26 mouse cellular contexts compared by ENCODE assay signal in genomic region chr11:100327316-100327715, GRCm38 (mm10). TPM values are rescaled to one million over a fixed set of nuclear protein-coding genes. Genes with fewer than 3 reads are reported as not detected.
DNase-seq lines count a peak whose midpoint lies in the region; ATAC-seq lines count a peak whose summit lies in the region.
"Had no signal": no experiment of that assay in that cellular context is flagged by ENCODE, and none has a peak within 500 bp of the region (broad histone marks: within the 10 kb centered on the region; RNA-seq: fewer than 3 reads in every experiment).

No protein-coding gene starts in this region.

- H3K9ac ChIP-seq in forebrain, embryonic 14.5 days (ENCODE audit: low read length): no peak overlapping the region
- H3K9ac ChIP-seq in forebrain, embryonic 11.5 days (ENCODE audit: low read length): no peak overlapping the region
- no peak overlapping the region for H3K9ac ChIP-seq in hindbrain, embryonic 12.5 days
- H3K9ac ChIP-seq in forebrain, embryonic 15.5 days (replicated peaks): no peak overlapping the region
- H3K9ac ChIP-seq in midbrain, embryonic 14.5 days (replicated peaks; ENCODE audit: low read length): no peak overlapping the region
- H3K9ac ChIP-seq: limb, embryonic 15.5 days had no signal

- 74% methylated on average over 11 of the region's 11 CpGs for WGBS in forebrain, embryonic 14.5 days
- WGBS in forebrain, embryonic 11.5 days: 79% methylated on average over 11 of the region's 11 CpGs
- 56% methylated on average over 11 of the region's 11 CpGs for WGBS in hindbrain, embryonic 10.5 days
- WGBS in hindbrain, embryonic 12.5 days: 58% methylated on average over 11 of the region's 11 CpGs
- WGBS in forebrain, embryonic 15.5 days: 61% methylated on average over 11 of the region's 11 CpGs
- 50% methylated on average over 11 of the region's 11 CpGs for WGBS in midbrain, embryonic 14.5 days

- peaks cover 8% of the 10 kb centered on the region for H3K36me3 ChIP-seq in forebrain, embryonic 14.5 days (ENCODE audit: control insufficient read depth, insufficient read depth, low read length)
- no peaks in the 10 kb centered on the region for H3K36me3 ChIP-seq in forebrain, embryonic 11.5 days (ENCODE audit: control insufficient read depth, insufficient read depth, low read length)
- H3K36me3 ChIP-seq in hindbrain, embryonic 10.5 days: peaks cover 5% of the 10 kb centered on the region
- H3K36me3 ChIP-seq in hindbrain, embryonic 12.5 days: peaks cover 4% of the 10 kb centered on the region
- peaks cover 8% of the 10 kb centered on the region for H3K36me3 ChIP-seq in forebrain, embryonic 15.5 days
- H3K36me3 ChIP-seq in midbrain, embryonic 14.5 days (ENCODE audit: control insufficient read depth, insufficient read depth, low read length): peaks cover 7% of the 10 kb centered on the region

- no peaks in the 10 kb centered on the region for H3K9me3 ChIP-seq in forebrain, embryonic 14.5 days (replicated peaks; ENCODE audit: control insufficient read depth, low read length)
- H3K9me3 ChIP-seq in forebrain, embryonic 11.5 days (ENCODE audit: control insufficient read depth, low read length): no peaks in the 10 kb centered on the region
- no peaks in the 10 kb centered on the region for H3K9me3 ChIP-seq in hindbrain, embryonic 10.5 days
- H3K9me3 ChIP-seq in hindbrain, embryonic 12.5 days (replicated peaks): no peaks in the 10 kb centered on the region
- no peaks in the 10 kb centered on the region for H3K9me3 ChIP-seq in forebrain, embryonic 15.5 days
- H3K9me3 ChIP-seq in midbrain, embryonic 14.5 days (ENCODE audit: control insufficient read depth, low read length): no peaks in the 10 kb centered on the region
- H3K9me3 ChIP-seq: limb, embryonic 15.5 days had no signal

- peak; percentile 58 for DNase-seq in forebrain, embryonic 14.5 days (ENCODE audit: low spot score)
- DNase-seq in forebrain, embryonic 11.5 days (ENCODE audit: low spot score): no peak
- peak; percentile 23 for DNase-seq in hindbrain, embryonic 10.5 days (ENCODE audit: low spot score)
- DNase-seq in midbrain, embryonic 14.5 days: no peak
- DNase-seq in Muller cell, postnatal 12 days (ENCODE audit: inconsistent ontology term): no peak
- DNase-seq: adrenal gland, postnatal 36 days; B cell, adult 2 months; cerebellum, adult 9-11 months; gastrocnemius, postnatal 25 days; kidney, adult 2 months; kidney, postnatal 25 days; lung, postnatal 10 days; thymus, postnatal 14 days had no signal

- ATAC-seq in forebrain, embryonic 14.5 days: no peak
- no peak for ATAC-seq in forebrain, embryonic 11.5 days (replicated peaks; ENCODE audit: low FRiP score)
- no peak for ATAC-seq in hindbrain, embryonic 12.5 days (ENCODE audit: low FRiP score)
- ATAC-seq in forebrain, embryonic 15.5 days (replicated peaks): no peak
- no peak for ATAC-seq in midbrain, embryonic 14.5 days (ENCODE audit: low FRiP score, low TSS enrichment)
- ATAC-seq in megakaryocyte-erythroid progenitor cell, adult 5-6 weeks (replicated peaks; ENCODE audit: low FRiP score, low TSS enrichment, poor library complexity, severe bottlenecking): no peak
- ATAC-seq: activated CD4-positive, CD25-positive, alpha-beta regulatory T cell, adult 4 months; Patski had no signal

- H3K4me3 ChIP-seq in forebrain, embryonic 14.5 days (ENCODE audit: low read depth, low read length): no peak overlapping the region
- no peak overlapping the region for H3K4me3 ChIP-seq in forebrain, embryonic 11.5 days (ENCODE audit: low read depth, low read length)
- no peak overlapping the region for H3K4me3 ChIP-seq in hindbrain, embryonic 10.5 days
- H3K4me3 ChIP-seq in hindbrain, embryonic 12.5 days: no peak overlapping the region
- H3K4me3 ChIP-seq in forebrain, embryonic 15.5 days: no peak overlapping the region
- H3K4me3 ChIP-seq in midbrain, embryonic 14.5 days (replicated peaks; ENCODE audit: low read depth, low read length): no peak overlapping the region
- H3K4me3 ChIP-seq: limb, embryonic 15.5 days had no signal

- H3K27me3 ChIP-seq in forebrain, embryonic 14.5 days (replicated peaks; ENCODE audit: control insufficient read depth, insufficient read depth, low read length): no peaks in the 10 kb centered on the region
- no peaks in the 10 kb centered on the region for H3K27me3 ChIP-seq in forebrain, embryonic 11.5 days (ENCODE audit: control insufficient read depth, insufficient read depth, low read length)
- H3K27me3 ChIP-seq in hindbrain, embryonic 10.5 days (ENCODE audit: insufficient read depth, poor library complexity, severe bottlenecking): no peaks in the 10 kb centered on the region
- no peaks in the 10 kb centered on the region for H3K27me3 ChIP-seq in hindbrain, embryonic 12.5 days
- H3K27me3 ChIP-seq in forebrain, embryonic 15.5 days: no peaks in the 10 kb centered on the region
- H3K27me3 ChIP-seq in midbrain, embryonic 14.5 days (ENCODE audit: control insufficient read depth, insufficient read depth, low read length): no peaks in the 10 kb centered on the region
- H3K27me3 ChIP-seq: limb, embryonic 15.5 days; Patski had no signal

- peak overlapping the region; percentile 46; the same call in 1 of the 2 replicates for H3K27ac ChIP-seq in forebrain, embryonic 14.5 days (ENCODE audit: low read depth, low read length)
- H3K27ac ChIP-seq in forebrain, embryonic 11.5 days (ENCODE audit: low read depth, low read length): no peak overlapping the region
- peak overlapping the region; percentile 50; the same call in 1 of the 2 replicates for H3K27ac ChIP-seq in hindbrain, embryonic 10.5 days
- no peak overlapping the region for H3K27ac ChIP-seq in hindbrain, embryonic 12.5 days
- H3K27ac ChIP-seq in forebrain, embryonic 15.5 days (replicated peaks): peak overlapping the region; percentile 53
- H3K27ac ChIP-seq in midbrain, embryonic 14.5 days (replicated peaks; ENCODE audit: low read depth, low read length): peak overlapping the region; percentile 58; the same call in 1 of the 2 replicates
- H3K27ac ChIP-seq: limb, embryonic 15.5 days; stomach, postnatal 0 days had no signal

- H3K4me1 ChIP-seq in forebrain, embryonic 14.5 days (ENCODE audit: control insufficient read depth, insufficient read depth, low read length): peaks cover 12% of the 10 kb centered on the region
- no peaks in the 10 kb centered on the region for H3K4me1 ChIP-seq in forebrain, embryonic 11.5 days (replicated peaks; ENCODE audit: control insufficient read depth, insufficient read depth, low read length)
- peaks cover 32% of the 10 kb centered on the region for H3K4me1 ChIP-seq in hindbrain, embryonic 10.5 days (replicated peaks)
- H3K4me1 ChIP-seq in hindbrain, embryonic 12.5 days: peaks cover 22% of the 10 kb centered on the region
- peaks cover 13% of the 10 kb centered on the region for H3K4me1 ChIP-seq in forebrain, embryonic 15.5 days
- peaks cover 14% of the 10 kb centered on the region for H3K4me1 ChIP-seq in midbrain, embryonic 14.5 days (ENCODE audit: control insufficient read depth, insufficient read depth, low read length)
- H3K4me1 ChIP-seq: limb, embryonic 15.5 days had no signal

- H3K4me2 ChIP-seq in forebrain, embryonic 14.5 days (ENCODE audit: low read length): no peak overlapping the region
- H3K4me2 ChIP-seq in forebrain, embryonic 11.5 days (ENCODE audit: low read depth, low read length, severe bottlenecking): no peak overlapping the region
- no peak overlapping the region for H3K4me2 ChIP-seq in hindbrain, embryonic 12.5 days (replicated peaks)
- no peak overlapping the region for H3K4me2 ChIP-seq in forebrain, embryonic 15.5 days (replicated peaks)
- H3K4me2 ChIP-seq in midbrain, embryonic 14.5 days (ENCODE audit: low read length): no peak overlapping the region
- H3K4me2 ChIP-seq: limb, embryonic 15.5 days had no signal

RNA-seq across cellular contexts. Expression of gene Gast, which starts 6.9 kb away (rescaled TPM):
- 0.43 and 0.93 TPM in 2 replicates for polyA plus RNA-seq in forebrain, embryonic 14.5 days (2014; fragmentation: Nextera tagmentation; extraction: Ambion mirVana)
- polyA plus RNA-seq in forebrain, embryonic 11.5 days (2014; fragmentation: Nextera tagmentation; extraction: Ambion mirVana): 0.69 and 0.79 TPM in 2 replicates
- polyA plus RNA-seq in hindbrain, embryonic 10.5 days (2016; fragmentation: Nextera tagmentation; extraction: Ambion mirVana): 0.90 TPM in 1 of 2 replicates, not detected in the other
- polyA plus RNA-seq in hindbrain, embryonic 12.5 days (2016; fragmentation: Nextera tagmentation; extraction: Ambion mirVana): 0.89 TPM in 1 of 2 replicates, not detected in the other
- 0.57 and 0.78 TPM in 2 replicates for polyA plus RNA-seq in forebrain, embryonic 15.5 days (2015; fragmentation: Nextera tagmentation; extraction: Ambion mirVana)
- 0.93 and 1.3 TPM in 2 replicates for polyA plus RNA-seq in midbrain, embryonic 14.5 days (2014; fragmentation: Nextera tagmentation; extraction: Ambion mirVana)
- total RNA-seq in megakaryocyte-erythroid progenitor cell, adult 5-6 weeks (2014; fragmentation: Nextera tagmentation): not detected in 2 replicates
- not detected in 2 replicates for total RNA-seq in megakaryocyte-erythroid progenitor cell, adult 5-6 weeks (2017)
- total RNA-seq: adrenal gland, postnatal 36 days; gastrocnemius, postnatal 25 days; layer of hippocampus, postnatal 14 days; left cerebral cortex, postnatal 25 days; megakaryocyte, adult 5-6 weeks; neutrophil, adult 5-6 weeks had no signal
- polyA plus RNA-seq: activated CD4-positive, CD25-positive, alpha-beta regulatory T cell, adult 4 months; frontal cortex, adult 2 months; kidney, adult 2 months; liver, embryonic 16.5 days; Patski had no signal

RNA-seq across cellular contexts. Expression of gene Eif1, which starts 7.6 kb away (rescaled TPM):
- 1,289 and 1,493 TPM in 2 replicates for polyA plus RNA-seq in forebrain, embryonic 14.5 days (2014; fragmentation: Nextera tagmentation; extraction: Ambion mirVana)
- polyA plus RNA-seq in forebrain, embryonic 11.5 days (2014; fragmentation: Nextera tagmentation; extraction: Ambion mirVana): 1,675 and 1,791 TPM in 2 replicates
- polyA plus RNA-seq in hindbrain, embryonic 10.5 days (2016; fragmentation: Nextera tagmentation; extraction: Ambion mirVana): 1,728 and 1,735 TPM in 2 replicates
- polyA plus RNA-seq in hindbrain, embryonic 12.5 days (2016; fragmentation: Nextera tagmentation; extraction: Ambion mirVana): 1,343 and 1,447 TPM in 2 replicates
- polyA plus RNA-seq in forebrain, embryonic 15.5 days (2015; fragmentation: Nextera tagmentation; extraction: Ambion mirVana): 1,252 and 1,271 TPM in 2 replicates
- 1,318 and 1,476 TPM in 2 replicates for polyA plus RNA-seq in midbrain, embryonic 14.5 days (2014; fragmentation: Nextera tagmentation; extraction: Ambion mirVana)
- 1,051 and 1,260 TPM in 2 replicates for total RNA-seq in megakaryocyte-erythroid progenitor cell, adult 5-6 weeks (2014; fragmentation: Nextera tagmentation)
- 170 and 204 TPM in 2 replicates for total RNA-seq in megakaryocyte-erythroid progenitor cell, adult 5-6 weeks (2017)

RNA-seq across cellular contexts. Expression of gene Hap1, which starts 28.6 kb away (rescaled TPM):
- polyA plus RNA-seq in forebrain, embryonic 14.5 days (2014; fragmentation: Nextera tagmentation; extraction: Ambion mirVana): 55.1 and 81.9 TPM in 2 replicates
- 39.0 and 46.1 TPM in 2 replicates for polyA plus RNA-seq in forebrain, embryonic 11.5 days (2014; fragmentation: Nextera tagmentation; extraction: Ambion mirVana)
- 33.2 and 37.7 TPM in 2 replicates for polyA plus RNA-seq in hindbrain, embryonic 10.5 days (2016; fragmentation: Nextera tagmentation; extraction: Ambion mirVana)
- 53.7 and 58.0 TPM in 2 replicates for polyA plus RNA-seq in hindbrain, embryonic 12.5 days (2016; fragmentation: Nextera tagmentation; extraction: Ambion mirVana)
- 94.7 and 128 TPM in 2 replicates for polyA plus RNA-seq in forebrain, embryonic 15.5 days (2015; fragmentation: Nextera tagmentation; extraction: Ambion mirVana)
- 108 and 170 TPM in 2 replicates for polyA plus RNA-seq in midbrain, embryonic 14.5 days (2014; fragmentation: Nextera tagmentation; extraction: Ambion mirVana)
- total RNA-seq in megakaryocyte-erythroid progenitor cell, adult 5-6 weeks (2014; fragmentation: Nextera tagmentation): not detected in 2 replicates
- not detected in 2 replicates for total RNA-seq in megakaryocyte-erythroid progenitor cell, adult 5-6 weeks (2017)
- total RNA-seq: megakaryocyte, adult 5-6 weeks had no signal

RNA-seq across cellular contexts. Expression of gene Krt42, which starts 57.6 kb away (rescaled TPM):
- polyA plus RNA-seq in forebrain, embryonic 14.5 days (2014; fragmentation: Nextera tagmentation; extraction: Ambion mirVana): 0.21 TPM in 1 of 2 replicates, not detected in the other
- not detected in 2 replicates for polyA plus RNA-seq in forebrain, embryonic 11.5 days (2014; fragmentation: Nextera tagmentation; extraction: Ambion mirVana)
- not detected in 2 replicates for polyA plus RNA-seq in hindbrain, embryonic 10.5 days (2016; fragmentation: Nextera tagmentation; extraction: Ambion mirVana)
- not detected in 2 replicates for polyA plus RNA-seq in hindbrain, embryonic 12.5 days (2016; fragmentation: Nextera tagmentation; extraction: Ambion mirVana)
- not detected in 2 replicates for polyA plus RNA-seq in forebrain, embryonic 15.5 days (2015; fragmentation: Nextera tagmentation; extraction: Ambion mirVana)
- not detected in 2 replicates for polyA plus RNA-seq in midbrain, embryonic 14.5 days (2014; fragmentation: Nextera tagmentation; extraction: Ambion mirVana)
- not detected in 2 replicates for total RNA-seq in megakaryocyte-erythroid progenitor cell, adult 5-6 weeks (2014; fragmentation: Nextera tagmentation)
- not detected in 2 replicates for total RNA-seq in megakaryocyte-erythroid progenitor cell, adult 5-6 weeks (2017)
- total RNA-seq: adrenal gland, postnatal 36 days; gastrocnemius, postnatal 25 days; layer of hippocampus, postnatal 14 days; left cerebral cortex, postnatal 25 days; megakaryocyte, adult 5-6 weeks; neutrophil, adult 5-6 weeks had no signal
- polyA plus RNA-seq: activated CD4-positive, CD25-positive, alpha-beta regulatory T cell, adult 4 months; kidney, adult 2 months; liver, embryonic 16.5 days had no signal

Comparison
In these comparisons a context has a peak if more than half of its experiments do, and no peak if none do; other contexts are left out.
1. DNase-seq: peak in forebrain, embryonic 14.5 days (single experiment) and hindbrain, embryonic 10.5 days (single experiment); none in forebrain, embryonic 11.5 days (single experiment), midbrain, embryonic 14.5 days (single experiment) and Muller cell, postnatal 12 days (single experiment).
2. H3K27ac ChIP-seq: peak in forebrain, embryonic 14.5 days (single experiment), hindbrain, embryonic 10.5 days (single experiment), forebrain, embryonic 15.5 days (single experiment) and midbrain, embryonic 14.5 days (single experiment); none in forebrain, embryonic 11.5 days (single experiment) and hindbrain, embryonic 12.5 days (single experiment).